Mouse (Mus musculus): Measurements from ENCODE around the gene Dmpk. TPM values are rescaled to one million over a fixed set of nuclear protein-coding genes. Genes with fewer than 3 reads are reported as not detected.
A peak's percentile ranks its signal among the peaks of the same experiment; 100 is the strongest.
"Not testable (repeated sequence)": the region's sequence is repeated elsewhere in the genome, so short reads cannot be mapped to it uniquely, and the experiment has no call there.

Dmpk gene
- polyA plus RNA-seq, 1 experiment from 2014 or later, result 8.7 TPM

- WGBS, result 91% methylated on average over 10 of the region's 10 CpGs
- Histone ChIP-seq H3K4me3 (no peak overlapping the region), H3K36me3 (peaks cover 40% of the 10 kb centered on the region)
These were observed 26.2 kb upstream of the Dmpk start for GRCm38 (mm10) chr7:19057405-19057804.

GRCm38 (mm10) chr7:19065896-19066295 is 17.8 kb upstream of the Dmpk start:
- Histone ChIP-seq H3K4me1 (no peaks in the 10 kb centered on the region), H3K27me3 (ENCODE audit: low read depth, poor library complexity, severe bottlenecking) (peaks cover 49% of the 10 kb centered on the region), H3K36me3 (no peaks in the 10 kb centered on the region), H3K27ac (no peak overlapping the region), H3K4me3 (peak overlapping the region; percentile 15; the same call in 1 of the 2 replicates), H3K9me3 (replicated peaks) (0 out of 2 replicates have a peak, but pooled peaks cover 1% of the 10 kb centered on the region)
- DNase-seq (ENCODE audit: low spot score), result no peak
- WGBS, result 53% methylated on average over 13 of the region's 13 CpGs

More at GRCm38 (mm10) chr7:19057405-19057804, 26.2 kb upstream of the Dmpk start:
- no peak for DNase-seq (ENCODE audit: low spot score)
- peaks cover 11% of the 10 kb centered on the region for H3K4me1 ChIP-seq
- H3K27me3 ChIP-seq (ENCODE audit: low read depth, poor library complexity, severe bottlenecking), result no peaks in the 10 kb centered on the region
- H3K9me3 ChIP-seq (replicated peaks), result no peaks in the 10 kb centered on the region
- H3K27ac ChIP-seq, result no peak overlapping the region

DNA sequence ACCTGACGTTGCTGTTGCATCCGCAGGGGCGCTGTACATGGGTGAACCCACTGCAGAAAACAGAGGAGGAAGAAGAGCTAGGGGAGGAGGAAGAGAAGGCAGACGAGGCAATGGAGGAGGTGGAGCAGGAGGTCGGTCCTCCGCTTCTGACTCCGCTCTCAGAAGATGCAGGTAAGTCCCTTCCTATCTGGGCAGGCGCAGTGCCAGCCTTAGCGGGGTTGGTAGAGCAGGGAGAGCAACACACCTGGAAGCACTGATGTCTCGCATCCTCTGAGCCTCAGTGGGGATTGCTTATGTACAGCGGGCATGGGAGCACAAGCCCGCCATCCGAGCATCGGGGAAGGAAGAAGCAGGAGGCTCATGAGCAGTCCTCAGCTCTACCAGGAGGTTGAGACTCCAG is 16.6 kb upstream of the Dmpk start:
- Histone ChIP-seq H3K9me3 (replicated peaks) (0 out of 2 replicates have a peak, but pooled peaks cover 1% of the 10 kb centered on the region), H3K27me3 (ENCODE audit: low read depth, poor library complexity, severe bottlenecking) (peaks cover 49% of the 10 kb centered on the region), H3K4me3 (no peak overlapping the region), H3K36me3 (no peaks in the 10 kb centered on the region), H3K4me1 (no peaks in the 10 kb centered on the region), H3K27ac (no peak overlapping the region)
- WGBS, result 48% methylated on average over 14 of the region's 14 CpGs
- DNase-seq (ENCODE audit: low spot score), result no peak

DNA sequence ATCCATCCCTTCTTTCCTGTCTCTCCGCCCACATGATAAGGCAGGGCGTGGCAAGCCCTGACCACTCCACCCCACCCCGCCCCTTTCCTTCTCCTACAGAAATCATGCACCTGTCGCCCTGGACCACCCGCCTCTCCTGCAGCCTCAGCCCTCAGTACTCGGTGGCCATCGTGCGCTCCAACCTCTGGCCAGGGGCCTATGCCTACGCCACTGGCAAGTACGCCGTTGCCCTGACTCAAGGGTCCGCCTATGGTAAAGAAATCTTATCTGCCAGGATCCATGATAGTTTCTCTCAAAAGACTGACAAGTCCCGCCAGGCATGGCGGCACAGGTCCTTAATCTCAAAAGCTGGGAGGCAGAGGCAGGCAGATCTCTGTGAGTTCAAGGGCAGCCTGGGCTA is 15.7 kb upstream of the Dmpk start:
- H3K4me3 ChIP-seq, result no peak overlapping the region
- no peaks in the 10 kb centered on the region for H3K36me3 ChIP-seq
- H3K27me3 ChIP-seq (ENCODE audit: low read depth, poor library complexity, severe bottlenecking), result peaks cover 49% of the 10 kb centered on the region
- H3K9me3 ChIP-seq (replicated peaks), result 0 out of 2 replicates have a peak, but pooled peaks cover 1% of the 10 kb centered on the region
- no peak overlapping the region for H3K27ac ChIP-seq
- WGBS, result 71% methylated on average over 11 of the region's 14 CpGs
- H3K4me1 ChIP-seq, result no peaks in the 10 kb centered on the region
- no peak for DNase-seq (ENCODE audit: low spot score)

GRCm38 (mm10) chr7:19068707-19069106 is 14.9 kb upstream of the Dmpk start:
- 6% methylated on average over 2 of the region's 2 CpGs for WGBS
- H3K4me3 ChIP-seq, result no peak overlapping the region
- 0 out of 2 replicates have a peak, but pooled peaks cover 1% of the 10 kb centered on the region for H3K9me3 ChIP-seq (replicated peaks)
- no peak overlapping the region for H3K27ac ChIP-seq
- peaks cover 45% of the 10 kb centered on the region for H3K27me3 ChIP-seq (ENCODE audit: low read depth, poor library complexity, severe bottlenecking)
- DNase-seq (ENCODE audit: low spot score), result peak; percentile 83
- no peaks in the 10 kb centered on the region for H3K4me1 ChIP-seq
- no peaks in the 10 kb centered on the region for H3K36me3 ChIP-seq

DNA sequence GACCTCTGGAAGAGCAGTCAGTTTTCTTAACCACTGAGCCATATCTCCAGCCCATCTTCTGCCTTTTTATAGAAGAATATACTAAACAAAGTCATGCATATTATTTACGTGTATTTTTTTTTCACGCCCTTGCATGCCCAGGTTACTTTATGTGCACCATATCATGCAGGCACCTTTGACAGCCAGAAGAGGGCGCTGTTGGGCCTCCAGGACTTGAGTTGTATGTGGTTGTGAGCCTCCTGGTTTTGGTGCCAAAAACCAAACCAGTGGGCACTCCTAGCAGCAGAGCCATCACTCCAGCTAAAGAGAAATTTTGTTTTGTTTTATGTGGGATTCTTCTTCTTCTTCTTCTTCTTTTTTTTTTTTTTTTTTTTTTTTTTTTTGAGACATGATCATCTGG is 14.1 kb upstream of the Dmpk start:
- Histone ChIP-seq H3K4me3 (no peak overlapping the region), H3K4me1 (no peaks in the 10 kb centered on the region), H3K27ac (no peak overlapping the region), H3K9me3 (replicated peaks) (0 out of 2 replicates have a peak, but pooled peaks cover 1% of the 10 kb centered on the region), H3K27me3 (ENCODE audit: low read depth, poor library complexity, severe bottlenecking) (peaks cover 37% of the 10 kb centered on the region), H3K36me3 (no peaks in the 10 kb centered on the region)
- 50% methylated on average over 3 of the region's 3 CpGs for WGBS
- DNase-seq (ENCODE audit: low spot score), result peak; percentile 40

DNA sequence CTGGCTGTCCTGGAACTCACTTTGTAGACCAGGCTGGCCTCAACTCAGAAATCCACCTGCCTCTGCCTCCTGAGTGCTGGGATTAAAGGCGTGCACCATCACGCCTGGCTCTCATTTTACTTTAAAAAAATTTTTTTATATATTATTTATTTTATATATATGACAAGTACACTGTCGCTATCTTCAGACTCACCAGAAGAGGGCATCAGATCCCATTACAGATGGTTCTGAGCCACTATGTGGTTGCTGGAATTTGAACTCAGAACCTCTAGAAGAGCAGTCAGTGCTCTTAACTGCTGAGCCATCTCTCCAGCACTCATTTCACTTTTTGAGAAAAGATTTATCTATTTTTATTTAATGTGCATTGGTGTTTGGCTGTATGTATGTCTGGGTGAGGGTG is 12.6 kb upstream of the Dmpk start:
- H3K9me3 ChIP-seq (replicated peaks); H3K4me1 ChIP-seq; DNase-seq (ENCODE audit: low spot score); H3K36me3 ChIP-seq; H3K27ac ChIP-seq; H3K4me3 ChIP-seq: not testable (repeated sequence)
- H3K27me3 ChIP-seq (ENCODE audit: low read depth, poor library complexity, severe bottlenecking), result peaks cover 22% of the 10 kb centered on the region
- 57% methylated on average over 3 of the region's 3 CpGs for WGBS

DNA sequence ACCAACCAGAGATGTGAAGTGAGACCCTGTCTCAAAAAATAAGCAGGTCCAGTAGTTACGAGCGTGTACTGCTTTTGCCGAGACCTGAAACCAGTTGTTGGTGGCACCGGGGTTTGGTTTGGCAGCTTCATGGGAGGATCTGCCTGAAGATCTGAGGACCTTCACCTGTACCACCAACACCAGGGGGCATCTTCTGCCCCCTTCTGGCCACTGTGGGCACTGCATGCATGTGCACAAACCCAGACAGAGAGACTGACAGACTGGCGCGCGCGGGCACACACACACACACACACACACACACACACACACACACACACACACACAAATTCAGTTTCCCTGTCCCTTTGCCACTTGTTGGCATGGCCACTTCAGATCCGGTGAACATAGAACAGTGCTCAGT is 10.1 kb upstream of the Dmpk start:
- H3K9me3 ChIP-seq (replicated peaks), result no peaks in the 10 kb centered on the region
- peak; percentile 51 for DNase-seq (ENCODE audit: low spot score)
- no peaks in the 10 kb centered on the region for H3K27me3 ChIP-seq (ENCODE audit: low read depth, poor library complexity, severe bottlenecking)
- no peak overlapping the region for H3K4me3 ChIP-seq
- peaks cover 10% of the 10 kb centered on the region for H3K36me3 ChIP-seq
- no peak overlapping the region for H3K27ac ChIP-seq
- 87% methylated on average over 9 of the region's 9 CpGs for WGBS
- peaks cover 23% of the 10 kb centered on the region for H3K4me1 ChIP-seq

DNA sequence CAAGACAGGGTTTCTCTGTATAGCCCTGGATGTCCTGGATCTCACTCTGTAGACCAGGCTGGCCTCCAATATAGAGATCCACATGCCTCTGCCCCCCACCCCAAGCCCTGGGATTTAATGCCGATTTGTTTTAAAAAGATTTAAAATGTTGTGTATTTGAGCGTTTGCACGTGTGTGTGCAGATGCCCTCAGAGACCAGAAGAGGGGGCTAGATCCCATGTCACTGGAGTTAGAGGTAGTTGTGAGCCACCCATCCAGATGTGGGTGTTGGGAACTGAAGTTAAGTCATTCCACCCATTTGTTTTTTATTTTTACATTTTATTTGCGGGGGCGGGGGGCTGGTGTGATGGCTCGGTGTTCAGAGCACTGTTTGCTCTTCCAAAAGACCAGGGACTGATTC is 9.2 kb upstream of the Dmpk start:
- 94% methylated on average over 6 of the region's 6 CpGs for WGBS
- Histone ChIP-seq H3K27me3 (ENCODE audit: low read depth, poor library complexity, severe bottlenecking) (no peaks in the 10 kb centered on the region), H3K27ac (no peak overlapping the region), H3K4me1 (peaks cover 23% of the 10 kb centered on the region), H3K4me3 (no peak overlapping the region), H3K9me3 (replicated peaks) (no peaks in the 10 kb centered on the region), H3K36me3 (peaks cover 20% of the 10 kb centered on the region)
- DNase-seq (ENCODE audit: low spot score), result no peak

- Histone ChIP-seq H3K4me1 (peaks cover 23% of the 10 kb centered on the region), H3K36me3 (peaks cover 27% of the 10 kb centered on the region), H3K9me3 (replicated peaks) (no peaks in the 10 kb centered on the region), H3K27ac (0 out of 2 replicates have a peak overlapping the region, but pooled peaks have one; percentile 30), H3K4me3 (peak overlapping the region; percentile 100), H3K27me3 (ENCODE audit: low read depth, poor library complexity, severe bottlenecking) (no peaks in the 10 kb centered on the region)
- WGBS, result 63% methylated on average over 5 of the region's 5 CpGs
- DNase-seq (ENCODE audit: low spot score), result no peak
These were observed 8.4 kb upstream of the Dmpk start for GRCm38 (mm10) chr7:19075231-19075630.

GRCm38 (mm10) chr7:19075723-19076585 is 7.7 kb upstream of the Dmpk start, which contains the start of gene Dmwd:
Gene Dmwd (plus strand): TSS chr7:19076227.
- WGBS, result 2% methylated on average over 90 of the region's 91 CpGs
- Histone ChIP-seq H3K4me3 (peak within 1 kb of the TSS; percentile 100), H3K27me3 (ENCODE audit: low read depth, poor library complexity, severe bottlenecking) (no peaks in the 10 kb centered on the region), H3K36me3 (peaks cover 35% of the 10 kb centered on the region), H3K9me3 (replicated peaks) (no peaks in the 10 kb centered on the region), H3K4me1 (peaks cover 23% of the 10 kb centered on the region), H3K27ac (peak within 1 kb of the TSS; percentile 93)
- DNase-seq (ENCODE audit: low spot score), result peak; percentile 99

DNA sequence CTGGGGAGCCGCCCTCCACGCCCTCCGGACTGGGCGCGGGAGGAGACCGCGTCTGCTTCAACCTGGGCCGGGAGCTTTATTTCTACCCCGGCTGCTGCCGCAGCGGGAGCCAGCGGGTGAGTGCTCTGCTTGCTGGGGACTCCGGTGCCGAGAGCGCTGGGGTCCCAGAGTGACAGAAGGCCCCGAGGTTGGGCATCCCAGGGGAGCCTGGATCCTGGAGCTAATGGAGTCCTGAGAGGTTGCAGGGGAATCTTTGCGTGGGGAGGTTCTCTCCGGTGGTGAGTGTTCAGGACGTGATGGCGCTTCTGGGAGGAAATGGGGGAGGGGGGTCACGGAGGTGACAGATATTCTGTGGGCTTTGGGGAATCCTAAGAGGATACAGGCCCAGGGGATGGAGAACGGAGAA is 7.1 kb upstream of the Dmpk start:
- Histone ChIP-seq H3K27ac (peak overlapping the region; percentile 93), H3K36me3 (peaks cover 41% of the 10 kb centered on the region), H3K27me3 (ENCODE audit: low read depth, poor library complexity, severe bottlenecking) (no peaks in the 10 kb centered on the region), H3K9me3 (replicated peaks) (no peaks in the 10 kb centered on the region), H3K4me3 (peak overlapping the region; percentile 100), H3K4me1 (peaks cover 23% of the 10 kb centered on the region)
- DNase-seq (ENCODE audit: low spot score), result no peak
- WGBS, result under 1% methylated on average over 22 of the region's 22 CpGs

DNA sequence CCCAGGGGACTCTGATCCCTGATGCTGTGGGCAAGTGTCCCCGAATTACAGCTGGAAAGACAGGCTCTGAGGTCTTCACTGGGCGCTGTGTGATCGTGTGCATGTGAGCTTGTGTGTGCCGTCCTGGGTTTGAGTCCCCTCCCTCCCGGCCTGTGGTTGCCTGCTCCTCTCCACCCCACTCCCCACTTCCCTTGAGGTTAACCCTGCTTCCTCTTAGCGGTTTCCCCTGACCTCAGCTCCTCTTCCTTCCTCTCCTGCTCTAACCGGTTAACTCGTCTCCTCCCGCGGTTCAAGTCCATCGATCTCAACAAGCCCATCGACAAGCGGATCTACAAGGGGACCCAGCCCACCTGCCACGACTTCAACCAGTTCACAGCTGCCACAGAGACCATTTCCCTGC is 5.9 kb upstream of the Dmpk start:
- H3K4me3 ChIP-seq, result peak overlapping the region; percentile 100
- no peak overlapping the region for H3K27ac ChIP-seq
- 76% methylated on average over 14 of the region's 14 CpGs for WGBS
- peaks cover 53% of the 10 kb centered on the region for H3K36me3 ChIP-seq
- H3K4me1 ChIP-seq, result peaks cover 32% of the 10 kb centered on the region
- H3K27me3 ChIP-seq (ENCODE audit: low read depth, poor library complexity, severe bottlenecking), result no peaks in the 10 kb centered on the region
- no peaks in the 10 kb centered on the region for H3K9me3 ChIP-seq (replicated peaks)
- no peak for DNase-seq (ENCODE audit: low spot score)

Measured in limb, embryonic 10.5 days (tissue).